Mouse (Mus musculus): ENCODE measurements around the gene Dpagt1. TPM values are rescaled to one million over a fixed set of nuclear protein-coding genes. Genes with fewer than 3 reads are reported as not detected.
A peak's percentile ranks its signal among the peaks of the same experiment; 100 is the strongest.

Dpagt1 gene
- polyA plus RNA-seq, 1 experiment from 2014 or later, result 32.0 TPM

GRCm38 (mm10) chr9:44343290-44343689 is 17.5 kb downstream of the Dpagt1 start:
- Histone ChIP-seq H3K9me3 (replicated peaks; ENCODE audit: control insufficient read depth, low read length) (no peaks in the 10 kb centered on the region), H3K4me2 (ENCODE audit: low read depth, low read length) (peak overlapping the region; percentile 81), H3K9ac (ENCODE audit: low read length) (peak overlapping the region; percentile 94)

GRCm38 (mm10) chr9:44343781-44344421 is 18.1 kb downstream of the Dpagt1 start, which contains the start of gene Hmbs:
Hmbs (minus strand) TSS chr9:44344228.
- Histone ChIP-seq H3K36me3 (ENCODE audit: control insufficient read depth, insufficient read depth, low read length) (peaks cover 11% of the 10 kb centered on the region), H3K9me3 (replicated peaks; ENCODE audit: control insufficient read depth, low read length) (no peaks in the 10 kb centered on the region), H3K4me2 (ENCODE audit: low read depth, low read length) (peak within 1 kb of the TSS; percentile 81), H3K4me1 (ENCODE audit: control insufficient read depth, insufficient read depth, low read length) (peaks cover 22% of the 10 kb centered on the region; the same call in 1 of the 2 replicates), H3K27ac (ENCODE audit: low read length) (peak within 1 kb of the TSS; percentile 99), H3K9ac (ENCODE audit: low read length) (peak within 1 kb of the TSS; percentile 94), H3K4me3 (replicated peaks; ENCODE audit: low read length) (peak within 1 kb of the TSS; percentile 96), H3K27me3 (ENCODE audit: control insufficient read depth, insufficient read depth, low read length) (no peaks in the 10 kb centered on the region)
- ATAC-seq (ENCODE audit: insufficient read depth, low FRiP score), result peak; percentile 95
- WGBS, result under 1% methylated on average over 39 of the region's 39 CpGs

More at GRCm38 (mm10) chr9:44343290-44343689, 17.5 kb downstream of the Dpagt1 start:
- 5% methylated on average over 6 of the region's 6 CpGs for WGBS
- Histone ChIP-seq H3K4me1 (ENCODE audit: control insufficient read depth, insufficient read depth, low read length) (peaks cover 22% of the 10 kb centered on the region; the same call in 1 of the 2 replicates), H3K27me3 (ENCODE audit: control insufficient read depth, insufficient read depth, low read length) (no peaks in the 10 kb centered on the region), H3K36me3 (ENCODE audit: control insufficient read depth, insufficient read depth, low read length) (peaks cover 5% of the 10 kb centered on the region; the same call in 1 of the 2 replicates), H3K4me3 (replicated peaks; ENCODE audit: low read length) (peak overlapping the region; percentile 96), H3K27ac (ENCODE audit: low read length) (peak overlapping the region; percentile 99)
- ATAC-seq (ENCODE audit: insufficient read depth, low FRiP score), result peak; percentile 22

GRCm38 (mm10) chr9:44345570-44346433 is 20.0 kb downstream of the Dpagt1 start:
- H3K4me1 ChIP-seq (ENCODE audit: control insufficient read depth, insufficient read depth, low read length), result peaks cover 22% of the 10 kb centered on the region; the same call in 1 of the 2 replicates
- no peak for ATAC-seq (ENCODE audit: insufficient read depth, low FRiP score)
- H3K4me3 ChIP-seq (replicated peaks; ENCODE audit: low read length), result no peak overlapping the region
- H3K4me2 ChIP-seq (ENCODE audit: low read depth, low read length), result no peak overlapping the region
- H3K27me3 ChIP-seq (ENCODE audit: control insufficient read depth, insufficient read depth, low read length), result no peaks in the 10 kb centered on the region
- H3K9ac ChIP-seq (ENCODE audit: low read length), result no peak overlapping the region
- no peak overlapping the region for H3K27ac ChIP-seq (ENCODE audit: low read length)
- peaks cover 20% of the 10 kb centered on the region for H3K36me3 ChIP-seq (ENCODE audit: control insufficient read depth, insufficient read depth, low read length)
- H3K9me3 ChIP-seq (replicated peaks; ENCODE audit: control insufficient read depth, low read length), result no peaks in the 10 kb centered on the region
- 85% methylated on average over 6 of the region's 6 CpGs for WGBS

DNA sequence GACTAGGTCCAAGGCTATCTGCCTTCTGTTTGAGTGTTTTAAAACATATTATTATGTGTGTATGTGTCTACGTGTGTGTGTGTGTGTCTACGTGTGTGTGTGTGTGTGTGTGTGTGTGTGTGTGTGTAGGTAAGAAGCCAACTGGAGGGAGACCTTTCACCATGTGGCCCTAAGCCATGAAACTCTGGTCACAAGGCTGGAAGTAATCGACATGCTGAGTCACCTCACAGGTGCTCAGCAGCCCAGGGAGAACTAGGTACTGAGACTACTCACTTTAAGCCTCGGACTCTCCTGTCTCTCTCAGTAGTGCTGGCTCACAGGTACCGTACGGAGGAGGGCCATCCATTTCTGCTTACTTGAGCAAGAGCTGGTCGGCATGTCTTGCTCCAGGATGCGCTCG is 21.3 kb downstream of the Dpagt1 start:
- Histone ChIP-seq H3K27me3 (ENCODE audit: control insufficient read depth, insufficient read depth, low read length) (no peaks in the 10 kb centered on the region), H3K36me3 (ENCODE audit: control insufficient read depth, insufficient read depth, low read length) (peaks cover 22% of the 10 kb centered on the region), H3K9me3 (replicated peaks; ENCODE audit: control insufficient read depth, low read length) (no peaks in the 10 kb centered on the region), H3K9ac (ENCODE audit: low read length) (no peak overlapping the region), H3K27ac (ENCODE audit: low read length) (no peak overlapping the region), H3K4me2 (ENCODE audit: low read depth, low read length) (no peak overlapping the region), H3K4me3 (replicated peaks; ENCODE audit: low read length) (no peak overlapping the region), H3K4me1 (ENCODE audit: control insufficient read depth, insufficient read depth, low read length) (peaks cover 12% of the 10 kb centered on the region; the same call in 1 of the 2 replicates)
- no peak for ATAC-seq (ENCODE audit: insufficient read depth, low FRiP score)
- WGBS, result 86% methylated on average over 9 of the region's 9 CpGs

- Histone ChIP-seq H3K9ac (ENCODE audit: low read length) (no peak overlapping the region), H3K36me3 (ENCODE audit: control insufficient read depth, insufficient read depth, low read length) (peaks cover 27% of the 10 kb centered on the region), H3K27me3 (ENCODE audit: control insufficient read depth, insufficient read depth, low read length) (no peaks in the 10 kb centered on the region), H3K4me2 (ENCODE audit: low read depth, low read length) (no peak overlapping the region), H3K27ac (ENCODE audit: low read length) (no peak overlapping the region), H3K4me1 (ENCODE audit: control insufficient read depth, insufficient read depth, low read length) (peaks cover 7% of the 10 kb centered on the region; the same call in 1 of the 2 replicates), H3K4me3 (replicated peaks; ENCODE audit: low read length) (no peak overlapping the region), H3K9me3 (replicated peaks; ENCODE audit: control insufficient read depth, low read length) (no peaks in the 10 kb centered on the region)
- WGBS, result 85% methylated on average over 4 of the region's 4 CpGs
- ATAC-seq (ENCODE audit: insufficient read depth, low FRiP score), result no peak
These were observed 21.8 kb downstream of the Dpagt1 start for GRCm38 (mm10) chr9:44347621-44348020.

DNA sequence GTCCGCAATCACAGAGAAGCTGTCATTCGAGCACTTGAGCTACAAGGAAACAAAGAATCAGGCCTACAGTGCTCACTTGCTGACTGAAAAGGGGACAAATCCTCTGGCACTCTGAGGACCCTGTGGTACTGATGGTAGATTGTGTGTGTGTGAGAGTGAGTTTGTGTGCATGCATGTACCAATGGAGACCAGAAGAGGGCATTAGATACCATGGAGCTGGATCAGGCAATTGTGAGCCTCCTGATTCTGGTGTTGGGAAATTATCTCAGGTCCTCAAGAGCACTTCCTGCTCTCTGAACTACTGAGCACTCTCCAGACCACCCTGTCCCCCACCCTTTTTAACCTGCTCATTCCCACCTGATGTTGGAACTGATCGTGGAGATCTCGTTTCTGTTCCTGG is 22.7 kb downstream of the Dpagt1 start:
- 94% methylated on average over 4 of the region's 4 CpGs for WGBS
- ATAC-seq (ENCODE audit: insufficient read depth, low FRiP score), result no peak
- peaks cover 35% of the 10 kb centered on the region for H3K36me3 ChIP-seq (ENCODE audit: control insufficient read depth, insufficient read depth, low read length)

GRCm38 (mm10) chr9:44351396-44351795 is 25.6 kb downstream of the Dpagt1 start:
- no peak for ATAC-seq (ENCODE audit: insufficient read depth, low FRiP score)
- Histone ChIP-seq H3K4me3 (replicated peaks; ENCODE audit: low read length) (no peak overlapping the region), H3K9ac (ENCODE audit: low read length) (no peak overlapping the region), H3K4me2 (ENCODE audit: low read depth, low read length) (no peak overlapping the region), H3K27ac (ENCODE audit: low read length) (no peak overlapping the region), H3K36me3 (ENCODE audit: control insufficient read depth, insufficient read depth, low read length) (peaks cover 58% of the 10 kb centered on the region), H3K4me1 (ENCODE audit: control insufficient read depth, insufficient read depth, low read length) (no peaks in the 10 kb centered on the region), H3K27me3 (ENCODE audit: control insufficient read depth, insufficient read depth, low read length) (no peaks in the 10 kb centered on the region), H3K9me3 (replicated peaks; ENCODE audit: control insufficient read depth, low read length) (no peaks in the 10 kb centered on the region)
- 92% methylated on average over 4 of the region's 4 CpGs for WGBS

More for the DNA sequence above, 22.7 kb downstream of the Dpagt1 start:
- Histone ChIP-seq H3K4me2 (ENCODE audit: low read depth, low read length) (no peak overlapping the region), H3K27ac (ENCODE audit: low read length) (no peak overlapping the region), H3K9ac (ENCODE audit: low read length) (no peak overlapping the region), H3K4me1 (ENCODE audit: control insufficient read depth, insufficient read depth, low read length) (no peaks in the 10 kb centered on the region; the same call in 1 of the 2 replicates), H3K9me3 (replicated peaks; ENCODE audit: control insufficient read depth, low read length) (no peaks in the 10 kb centered on the region), H3K27me3 (ENCODE audit: control insufficient read depth, insufficient read depth, low read length) (no peaks in the 10 kb centered on the region), H3K4me3 (replicated peaks; ENCODE audit: low read length) (no peak overlapping the region)

DNA sequence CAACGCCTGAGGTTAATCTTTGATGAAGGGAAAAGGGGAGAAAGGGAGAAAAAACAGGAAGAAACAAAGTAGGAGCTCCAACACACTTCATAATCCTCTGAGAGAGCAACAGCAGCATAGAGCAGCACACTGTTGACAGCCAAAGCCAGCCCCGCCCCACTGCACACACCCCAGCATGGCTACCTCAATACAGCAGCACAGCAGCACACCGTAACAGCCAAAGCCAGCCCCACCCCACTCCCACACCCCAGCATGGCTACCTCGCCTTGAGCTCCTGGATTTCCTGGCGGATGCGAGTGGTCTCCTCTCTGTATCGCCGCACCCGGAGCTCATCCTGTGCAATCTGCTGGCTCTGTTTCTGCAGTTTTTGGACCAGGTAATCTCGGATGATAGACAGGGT is 26.5 kb downstream of the Dpagt1 start:
- WGBS, result 85% methylated on average over 10 of the region's 10 CpGs
- Histone ChIP-seq H3K27me3 (ENCODE audit: control insufficient read depth, insufficient read depth, low read length) (no peaks in the 10 kb centered on the region), H3K36me3 (ENCODE audit: control insufficient read depth, insufficient read depth, low read length) (peaks cover 65% of the 10 kb centered on the region)

DNA sequence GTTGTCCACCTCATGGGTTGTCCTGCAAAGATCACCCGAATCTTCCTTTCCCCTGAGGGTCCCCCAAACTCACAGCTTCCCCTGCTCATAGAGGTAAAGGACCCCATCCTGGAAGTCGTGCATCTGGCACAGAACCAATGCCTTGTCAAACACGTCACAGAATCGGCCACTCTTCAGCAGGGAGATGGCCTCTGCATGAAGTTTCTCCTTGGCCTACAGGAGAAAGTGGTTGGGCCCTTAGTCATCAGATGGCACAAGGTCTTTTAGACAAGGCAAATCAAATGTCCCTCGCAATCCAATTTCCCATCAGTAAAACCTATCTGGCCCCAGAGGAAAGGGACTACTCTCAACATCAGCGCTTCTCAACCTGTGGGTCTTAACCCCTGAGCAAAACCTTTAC is 27.3 kb downstream of the Dpagt1 start:
- Histone ChIP-seq H3K4me3 (replicated peaks; ENCODE audit: low read length) (no peak overlapping the region), H3K4me1 (ENCODE audit: control insufficient read depth, insufficient read depth, low read length) (no peaks in the 10 kb centered on the region), H3K27me3 (ENCODE audit: control insufficient read depth, insufficient read depth, low read length) (no peaks in the 10 kb centered on the region), H3K27ac (ENCODE audit: low read length) (no peak overlapping the region), H3K36me3 (ENCODE audit: control insufficient read depth, insufficient read depth, low read length) (peaks cover 66% of the 10 kb centered on the region), H3K9me3 (replicated peaks; ENCODE audit: control insufficient read depth, low read length) (no peaks in the 10 kb centered on the region), H3K4me2 (ENCODE audit: low read depth, low read length) (no peak overlapping the region), H3K9ac (ENCODE audit: low read length) (no peak overlapping the region)
- 86% methylated on average over 6 of the region's 6 CpGs for WGBS
- no peak for ATAC-seq (ENCODE audit: insufficient read depth, low FRiP score)

More for the DNA sequence above, 26.5 kb downstream of the Dpagt1 start:
- H3K4me1 ChIP-seq (ENCODE audit: control insufficient read depth, insufficient read depth, low read length), result no peaks in the 10 kb centered on the region
- no peaks in the 10 kb centered on the region for H3K9me3 ChIP-seq (replicated peaks; ENCODE audit: control insufficient read depth, low read length)
- no peak overlapping the region for H3K4me2 ChIP-seq (ENCODE audit: low read depth, low read length)
- H3K9ac ChIP-seq (ENCODE audit: low read length), result no peak overlapping the region
- H3K27ac ChIP-seq (ENCODE audit: low read length), result no peak overlapping the region
- ATAC-seq (ENCODE audit: insufficient read depth, low FRiP score), result no peak
- no peak overlapping the region for H3K4me3 ChIP-seq (replicated peaks; ENCODE audit: low read length)
